Mouse (Mus musculus) heart, embryonic 10.5 days (tissue): ENCODE measurements around the gene Klk8. TPM values are rescaled to one million over a fixed set of nuclear protein-coding genes. Genes with fewer than 3 reads are reported as not detected.
A peak's percentile ranks its signal among the peaks of the same experiment; 100 is the strongest.

Experiments used
- DNase-seq: peaks from one replicate; pipeline ENCODE4 v3.0.0-alpha.2; 2017; ENCODE audit warnings: low spot score
- H3K27ac ChIP-seq: fragments of 300-500 bp; sonication (generic); 2 replicates; pipeline ENCODE4 v1.5.1; 2016; ENCODE audit warnings: mild to moderate bottlenecking
- H3K27me3 ChIP-seq: fragments of 300-500 bp; sonication (generic); 2 replicates; pipeline ENCODE4 v1.6.1; 2016; ENCODE audit warnings: mild to moderate bottlenecking; ENCODE audit not compliant: poor library complexity, insufficient read depth, severe bottlenecking
- H3K36me3 ChIP-seq: fragments of 300-500 bp; sonication (generic); 2 replicates; pipeline ENCODE4 v1.6.1; 2016; ENCODE audit warnings: mild to moderate bottlenecking, moderate library complexity
- H3K4me1 ChIP-seq: fragments of 300-500 bp; sonication (generic); 2 replicates; pipeline ENCODE4 v1.6.1; 2016; ENCODE audit warnings: mild to moderate bottlenecking
- H3K4me3 ChIP-seq: fragments of 300-500 bp; sonication (generic); 2 replicates; pipeline ENCODE4 v1.5.1; 2016; ENCODE audit warnings: mild to moderate bottlenecking, moderate library complexity
- H3K9me3 ChIP-seq: fragments of 300-500 bp; sonication (generic); 2 replicates; pipeline ENCODE4 v1.6.1; 2016; ENCODE audit warnings: mild to moderate bottlenecking, moderate library complexity
- WGBS: fragments of 180-500 bp; shearing (Covaris S2); methylation state at CpG from one replicate; pipeline ENCODE4 v1.1.7; 2016; 5-methylcytosine and 5-hydroxymethylcytosine counted together
- polyA plus RNA-seq: library from polyadenylated mRNA; unstranded; fragments of >200 nt; fragmentation: Nextera tagmentation; extraction: Ambion mirVana; gene quantifications from 2 replicates; pipeline ENCODE4 v1.2.1, GENCODE M21; 2016

Gene Klk8
- polyA plus RNA-seq: 25.2 and 28.5 TPM in 2 replicates

GRCm38 (mm10) chr7:43797333-43797769 lies at the start of gene Klk8:
Gene Klk8, plus strand, starts transcription at chr7:43797577.
- peaks cover 54% of the 10 kb centered on the region for H3K27me3 ChIP-seq
- under 1% methylated on average over 28 of the region's 28 CpGs for WGBS

GRCm38 (mm10) chr7:43747788-43748187 lies 49.6 kb upstream of the Klk8 start:
- Histone ChIP-seq H3K27me3 (no peaks in the 10 kb centered on the region), H3K4me1 (no peaks in the 10 kb centered on the region), H3K9me3 (no peaks in the 10 kb centered on the region), H3K4me3 (no peak overlapping the region), H3K27ac (no peak overlapping the region), H3K36me3 (no peaks in the 10 kb centered on the region)
- DNase-seq: peak; percentile 42
- WGBS: 61% methylated on average over 1 of the region's 1 CpGs

More at GRCm38 (mm10) chr7:43797333-43797769, at the start of gene Klk8:
- Histone ChIP-seq H3K9me3 (no peaks in the 10 kb centered on the region), H3K4me1 (peaks cover 12% of the 10 kb centered on the region; the same call in 1 of the 2 replicates), H3K4me3 (peak within 1 kb of the TSS; percentile 68), H3K36me3 (no peaks in the 10 kb centered on the region), H3K27ac (0 out of 2 replicates have a peak within 1 kb of the TSS, but pooled peaks have one; percentile 38)
- no peak for DNase-seq

- Histone ChIP-seq H3K4me3 (no peak overlapping the region), H3K27ac (no peak overlapping the region), H3K36me3 (no peaks in the 10 kb centered on the region), H3K9me3 (no peaks in the 10 kb centered on the region), H3K4me1 (no peaks in the 10 kb centered on the region), H3K27me3 (no peaks in the 10 kb centered on the region)
- 56% methylated on average over 2 of the region's 2 CpGs for WGBS
- DNase-seq: peak; percentile 58
Measured at GRCm38 (mm10) chr7:43752806-43753205, 44.6 kb upstream of the Klk8 start.

GRCm38 (mm10) chr7:43766484-43766883 lies 30.9 kb upstream of the Klk8 start:
- Histone ChIP-seq H3K9me3 (0 out of 2 replicates have a peak, but pooled peaks cover 2% of the 10 kb centered on the region), H3K27ac (no peak overlapping the region), H3K4me1 (no peaks in the 10 kb centered on the region), H3K4me3 (no peak overlapping the region), H3K27me3 (no peaks in the 10 kb centered on the region), H3K36me3 (no peaks in the 10 kb centered on the region)
- DNase-seq: no peak
- WGBS: 38% methylated on average over 8 of the region's 8 CpGs

DNA sequence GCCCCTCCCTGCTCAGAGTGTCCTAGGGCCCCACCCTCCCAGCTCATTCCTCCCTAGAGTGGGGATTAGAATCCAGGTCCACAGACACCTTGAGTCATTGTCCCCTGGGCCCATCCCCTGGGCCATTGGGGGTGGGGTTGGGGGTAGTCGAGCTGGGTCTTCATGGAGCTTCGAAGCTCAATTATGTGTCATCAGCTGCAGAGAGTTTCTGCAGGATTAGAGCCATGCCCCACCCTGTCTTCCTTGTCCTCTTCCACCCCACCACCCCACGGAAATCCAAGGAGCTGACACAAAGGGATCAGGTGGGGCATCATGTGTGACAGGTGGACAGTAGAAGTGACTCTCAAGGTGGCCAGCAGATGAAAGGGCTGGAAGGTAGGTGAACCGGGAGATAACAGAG lies 28.8 kb upstream of the Klk8 start, which contains the start of gene Klk12:
TSS of gene Klk12 (plus strand) at position 301 of the 400 bp plus-strand sequence.
- no peak for DNase-seq
- WGBS: 77% methylated on average over 4 of the region's 4 CpGs

GRCm38 (mm10) chr7:43769636-43770035 lies 27.7 kb upstream of the Klk8 start:
- WGBS: 83% methylated on average over 8 of the region's 8 CpGs
- Histone ChIP-seq H3K9me3 (0 out of 2 replicates have a peak, but pooled peaks cover 2% of the 10 kb centered on the region), H3K27ac (no peak overlapping the region), H3K4me1 (no peaks in the 10 kb centered on the region), H3K27me3 (no peaks in the 10 kb centered on the region), H3K36me3 (no peaks in the 10 kb centered on the region), H3K4me3 (no peak overlapping the region)
- no peak for DNase-seq

More for the DNA sequence above, 28.8 kb upstream of the Klk8 start, which contains the start of gene Klk12:
- no peak within 1 kb of the TSS for H3K27ac ChIP-seq
- no peaks in the 10 kb centered on the region for H3K36me3 ChIP-seq
- no peaks in the 10 kb centered on the region for H3K4me1 ChIP-seq
- 0 out of 2 replicates have a peak, but pooled peaks cover 2% of the 10 kb centered on the region for H3K9me3 ChIP-seq
- no peak within 1 kb of the TSS for H3K4me3 ChIP-seq
- no peaks in the 10 kb centered on the region for H3K27me3 ChIP-seq

DNA sequence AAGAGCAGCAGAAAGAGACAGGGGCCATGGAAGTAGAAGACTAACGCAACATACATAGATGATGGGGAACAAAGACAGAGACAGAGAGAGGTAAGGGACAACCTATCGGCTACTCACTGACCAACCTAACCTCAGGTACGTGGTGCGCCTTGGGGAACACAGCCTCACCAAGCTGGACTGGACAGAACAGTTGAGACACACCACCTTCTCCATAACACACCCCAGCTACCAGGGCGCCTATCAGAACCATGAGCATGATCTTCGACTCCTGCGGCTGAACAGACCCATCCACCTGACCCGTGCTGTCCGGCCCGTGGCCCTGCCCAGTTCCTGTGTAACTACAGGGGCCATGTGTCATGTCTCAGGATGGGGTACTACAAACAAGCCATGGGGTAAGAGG lies 26.7 kb upstream of the Klk8 start:
- no peak for DNase-seq
- H3K4me1 ChIP-seq: peaks cover 4% of the 10 kb centered on the region; the same call in 1 of the 2 replicates
- H3K9me3 ChIP-seq: 0 out of 2 replicates have a peak, but pooled peaks cover 2% of the 10 kb centered on the region
- H3K27ac ChIP-seq: no peak overlapping the region
- H3K27me3 ChIP-seq: no peaks in the 10 kb centered on the region
- no peaks in the 10 kb centered on the region for H3K36me3 ChIP-seq
- no peak overlapping the region for H3K4me3 ChIP-seq
- 89% methylated on average over 10 of the region's 10 CpGs for WGBS

DNA sequence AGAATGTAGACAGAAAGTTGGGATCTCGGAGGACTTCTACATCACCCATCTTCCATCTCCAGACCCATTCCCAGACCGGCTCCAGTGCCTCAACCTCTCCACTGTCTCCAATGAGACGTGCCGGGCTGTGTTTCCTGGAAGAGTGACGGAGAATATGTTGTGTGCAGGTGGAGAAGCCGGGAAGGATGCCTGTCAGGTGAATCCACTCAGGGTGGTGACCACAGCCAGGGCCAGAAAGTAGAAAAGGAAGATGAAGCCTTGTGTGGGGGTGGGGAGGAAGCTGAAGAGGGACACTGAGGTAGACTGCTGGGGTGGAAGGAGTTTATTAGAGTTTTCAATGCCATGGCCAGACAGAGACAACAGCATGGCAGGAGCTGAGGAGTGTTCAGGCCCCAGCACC lies 25.5 kb upstream of the Klk8 start:
- WGBS: 85% methylated on average over 6 of the region's 6 CpGs
- Histone ChIP-seq H3K4me1 (peaks cover 4% of the 10 kb centered on the region; the same call in 1 of the 2 replicates), H3K4me3 (no peak overlapping the region), H3K27ac (no peak overlapping the region), H3K27me3 (no peaks in the 10 kb centered on the region), H3K36me3 (no peaks in the 10 kb centered on the region), H3K9me3 (0 out of 2 replicates have a peak, but pooled peaks cover 2% of the 10 kb centered on the region)
- no peak for DNase-seq

DNA sequence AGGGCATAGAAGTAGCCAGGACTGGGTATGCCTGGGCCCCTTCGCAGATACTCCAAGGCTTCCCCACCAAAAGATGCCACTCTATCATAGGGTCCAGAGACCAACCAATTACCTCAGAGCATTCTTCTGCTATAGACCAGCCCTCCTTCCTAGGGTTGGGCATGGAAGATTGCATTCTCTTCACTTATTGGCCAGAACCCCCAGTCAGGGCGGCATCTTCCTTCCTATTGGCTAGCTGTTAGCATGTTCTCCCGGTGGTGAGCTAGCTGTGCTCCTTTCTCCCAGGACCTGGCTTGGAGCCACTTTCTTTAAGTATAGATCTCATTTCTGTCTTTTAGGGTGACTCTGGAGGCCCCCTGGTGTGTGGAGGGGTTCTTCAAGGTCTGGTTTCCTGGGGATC lies 24.5 kb upstream of the Klk8 start:
- Histone ChIP-seq H3K9me3 (0 out of 2 replicates have a peak, but pooled peaks cover 2% of the 10 kb centered on the region), H3K36me3 (no peaks in the 10 kb centered on the region), H3K4me1 (peaks cover 4% of the 10 kb centered on the region; the same call in 1 of the 2 replicates), H3K27ac (no peak overlapping the region), H3K4me3 (no peak overlapping the region), H3K27me3 (no peaks in the 10 kb centered on the region)
- DNase-seq: no peak
- 69% methylated on average over 3 of the region's 3 CpGs for WGBS

- Histone ChIP-seq H3K4me3 (no peak within 1 kb of the TSS), H3K4me1 (peaks cover 4% of the 10 kb centered on the region; the same call in 1 of the 2 replicates), H3K36me3 (no peaks in the 10 kb centered on the region), H3K27ac (no peak within 1 kb of the TSS; the same call in 1 of the 2 replicates), H3K27me3 (no peaks in the 10 kb centered on the region), H3K9me3 (0 out of 2 replicates have a peak, but pooled peaks cover 2% of the 10 kb centered on the region)
- whole genome bisulfite sequencing: 85% methylated on average over 5 of the region's 5 CpGs
- no peak for DNase-seq
Measured at GRCm38 (mm10) chr7:43774364-43774763, 23.0 kb upstream of the Klk8 start, which contains the start of gene Klk11. Gene Klk11, plus strand, starts transcription at chr7:43774604.

DNA sequence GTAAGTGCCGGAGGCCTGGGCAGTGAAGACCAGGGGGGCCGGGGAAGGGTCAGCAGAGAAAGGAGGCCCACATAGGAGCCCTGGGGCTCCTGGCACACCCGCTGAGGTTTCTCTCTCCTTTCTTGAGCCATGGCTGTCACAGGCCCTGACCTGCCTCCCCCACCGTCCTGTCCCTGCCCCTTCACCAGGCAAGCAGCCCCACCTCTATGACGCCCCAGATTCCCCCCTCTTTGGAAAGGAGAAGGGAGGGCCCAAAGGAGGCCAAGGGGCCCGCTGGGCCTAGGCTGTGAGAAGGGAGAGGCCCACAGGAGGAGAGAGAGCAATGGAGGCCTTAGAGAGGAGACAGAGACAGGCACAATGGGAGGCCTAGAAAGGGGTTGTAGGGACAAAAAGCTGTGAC lies 22.6 kb upstream of the Klk8 start:
- Histone ChIP-seq H3K27me3 (no peaks in the 10 kb centered on the region), H3K27ac (no peak overlapping the region; the same call in 1 of the 2 replicates), H3K4me1 (peaks cover 4% of the 10 kb centered on the region; the same call in 1 of the 2 replicates), H3K4me3 (no peak overlapping the region), H3K36me3 (no peaks in the 10 kb centered on the region), H3K9me3 (no peaks in the 10 kb centered on the region)
- DNase-seq: no peak
- 54% methylated on average over 6 of the region's 6 CpGs for WGBS

GRCm38 (mm10) chr7:43775311-43776057 lies 21.9 kb upstream of the Klk8 start:
- peak; percentile 62 for DNase-seq
- Histone ChIP-seq H3K4me3 (no peak overlapping the region), H3K9me3 (no peaks in the 10 kb centered on the region), H3K27me3 (0 out of 2 replicates have a peak, but pooled peaks cover 2% of the 10 kb centered on the region), H3K36me3 (no peaks in the 10 kb centered on the region), H3K4me1 (peaks cover 4% of the 10 kb centered on the region; the same call in 1 of the 2 replicates), H3K27ac (no peak overlapping the region; the same call in 1 of the 2 replicates)
- 55% methylated on average over 6 of the region's 7 CpGs for WGBS

DNA sequence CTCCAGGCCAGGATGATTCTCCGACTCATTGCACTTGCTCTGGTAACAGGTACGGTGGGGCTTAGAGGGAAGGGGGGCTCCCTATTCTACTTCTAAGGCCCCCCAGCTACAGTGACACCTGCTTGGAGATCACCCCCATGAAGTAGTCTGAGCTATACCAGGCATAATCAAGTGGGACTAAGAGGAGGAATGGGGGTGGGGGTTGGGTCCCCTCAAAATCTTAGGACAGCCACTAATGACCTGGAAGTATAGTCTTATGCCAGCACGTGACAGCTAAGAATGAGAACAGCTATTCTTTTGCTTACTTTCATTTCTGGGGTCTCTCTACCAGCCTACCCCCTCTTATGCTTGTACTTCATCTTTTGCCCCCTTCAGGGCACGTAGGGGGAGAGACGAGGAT lies 20.9 kb upstream of the Klk8 start:
- Histone ChIP-seq H3K4me1 (peaks cover 4% of the 10 kb centered on the region; the same call in 1 of the 2 replicates), H3K4me3 (no peak overlapping the region), H3K27ac (no peak overlapping the region), H3K27me3 (peaks cover 12% of the 10 kb centered on the region), H3K9me3 (no peaks in the 10 kb centered on the region), H3K36me3 (no peaks in the 10 kb centered on the region)
- DNase-seq: no peak
- 83% methylated on average over 5 of the region's 5 CpGs for WGBS
